Mouse (Mus musculus) neural tube, embryonic 12.5 days (tissue): Measurements from ENCODE around the gene Gnl2. TPM values are rescaled to one million over a fixed set of nuclear protein-coding genes. Genes with fewer than 3 reads are reported as not detected.

Experiments used
- ATAC-seq: fragments of 200-750 bp; cut with Nextera tagmentation; 2 replicates; pipeline ENCODE4 v1.8.0; 2017; ENCODE audit warnings: low read depth, mild to moderate bottlenecking, moderate TSS enrichment, moderate library complexity; ENCODE audit not compliant: low FRiP score
- H3K27ac ChIP-seq: fragments of 300-500 bp; sonication (generic); 2 replicates; pipeline ENCODE4 v1.5.1; 2016
- H3K27me3 ChIP-seq: fragments of 300-500 bp; sonication (generic); replicated peaks from 2 replicates; pipeline ENCODE4 v1.6.1; 2016; ENCODE audit warnings: mild to moderate bottlenecking
- H3K36me3 ChIP-seq: fragments of 300-500 bp; sonication (generic); 2 replicates; pipeline ENCODE4 v1.6.1; 2016; ENCODE audit warnings: mild to moderate bottlenecking
- H3K4me1 ChIP-seq: fragments of 300-500 bp; sonication (generic); 2 replicates; pipeline ENCODE4 v1.6.1; 2016
- H3K4me2 ChIP-seq: fragments of 300-500 bp; sonication (generic); replicated peaks from 2 replicates; pipeline ENCODE4 v1.6.1; 2016; ENCODE audit warnings: mild to moderate bottlenecking
- H3K4me3 ChIP-seq: fragments of 300-500 bp; sonication (generic); 2 replicates; pipeline ENCODE4 v1.5.1; 2016
- H3K9ac ChIP-seq: fragments of 300-500 bp; sonication (generic); 2 replicates; pipeline ENCODE4 v1.6.1; 2016; ENCODE audit warnings: mild to moderate bottlenecking
- H3K9me3 ChIP-seq: fragments of 300-500 bp; sonication (generic); 2 replicates; pipeline ENCODE4 v1.6.1; 2016; ENCODE audit warnings: mild to moderate bottlenecking
- WGBS: fragments of 180-500 bp; shearing (Covaris S2); methylation state at CpG from one replicate; pipeline ENCODE4 v1.1.7; 2016; 5-methylcytosine and 5-hydroxymethylcytosine counted together
- polyA plus RNA-seq: library from polyadenylated mRNA; unstranded; fragments of >200 nt; fragmentation: Nextera tagmentation; extraction: Ambion mirVana; gene quantifications from 2 replicates; pipeline ENCODE4 v1.2.1, GENCODE M21; 2016

Gene Gnl2
- polyA plus RNA-seq = 89.7 and 96.1 TPM in 2 replicates

DNA sequence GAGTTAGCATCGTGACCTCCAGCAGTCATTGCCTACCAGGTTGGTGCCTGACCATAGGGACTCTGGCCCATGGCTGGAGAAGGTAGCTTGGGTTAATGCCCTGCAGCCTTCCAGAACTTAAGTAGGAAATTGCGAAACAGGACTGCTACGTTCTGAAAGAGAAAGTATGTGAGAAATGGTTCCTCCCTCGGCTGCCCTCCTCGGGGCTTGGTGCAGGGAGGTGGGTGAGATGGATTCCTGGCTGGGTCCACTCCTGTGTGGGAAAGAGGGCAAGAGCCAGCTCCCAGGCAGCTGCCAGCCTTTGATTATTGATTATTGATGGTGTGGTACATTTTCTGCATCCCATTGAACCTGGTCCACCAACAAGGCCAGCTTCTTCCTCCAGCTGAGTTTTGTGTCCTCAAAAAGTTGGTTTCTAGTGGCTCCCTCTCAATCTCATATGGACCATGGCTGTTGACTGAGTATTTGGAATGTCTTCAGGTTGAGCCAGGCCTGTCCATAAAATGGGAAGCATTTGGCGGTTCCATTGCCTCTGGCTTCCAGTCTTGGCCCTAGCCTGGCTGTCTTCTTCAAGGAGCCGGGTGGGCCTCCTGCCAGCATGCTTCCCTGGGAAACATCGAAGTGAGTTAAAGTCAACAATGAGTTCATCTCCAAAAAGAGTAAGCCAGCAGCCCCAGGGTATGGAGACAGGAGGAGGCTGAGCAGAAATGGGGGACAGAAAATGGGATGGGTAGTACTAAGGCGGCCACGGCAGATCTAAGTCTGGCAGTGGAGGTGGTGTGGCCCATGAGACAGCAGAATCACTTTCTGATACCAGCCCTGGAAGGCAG lies at the start of gene Gnl2:
Gene Gnl2, plus strand, starts transcription at position 780 of the 830 bp plus-strand sequence.
- Histone ChIP-seq H3K9ac (no peak within 1 kb of the TSS), H3K27me3 (peaks cover 3% of the 10 kb centered on the region), H3K36me3 (no peaks in the 10 kb centered on the region), H3K4me3 (no peak within 1 kb of the TSS), H3K4me1 (no peaks in the 10 kb centered on the region), H3K4me2 (no peak within 1 kb of the TSS), H3K9me3 (no peaks in the 10 kb centered on the region), H3K27ac (no peak within 1 kb of the TSS)
- ATAC-seq = no peak
- 89% methylated on average over 10 of the region's 10 CpGs for WGBS

DNA sequence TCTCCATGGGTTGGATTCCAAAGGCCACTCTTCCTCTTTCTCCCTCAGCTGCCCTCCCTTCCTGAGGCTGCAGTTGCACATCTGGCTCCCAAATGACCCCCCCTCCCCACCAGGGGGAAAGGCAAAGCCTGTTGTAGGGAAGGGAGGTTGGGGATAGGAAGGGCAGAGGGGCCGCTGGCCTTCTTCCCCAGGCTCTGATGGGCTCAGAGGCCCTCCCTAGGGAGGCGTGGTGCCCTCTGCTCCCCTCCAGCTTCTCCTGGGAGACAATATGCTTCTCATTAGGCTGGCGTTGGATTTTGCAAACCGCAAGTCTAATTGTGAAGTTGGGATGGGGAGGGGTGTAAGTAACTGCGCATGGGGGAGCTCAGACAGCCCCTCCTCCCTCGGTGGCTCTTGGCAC lies 47.7 kb upstream of the Gnl2 start:
- no peaks in the 10 kb centered on the region; the same call in 1 of the 2 replicates for H3K27me3 ChIP-seq
- no peak overlapping the region for H3K4me3 ChIP-seq
- no peak overlapping the region for H3K4me2 ChIP-seq
- no peak overlapping the region for H3K9ac ChIP-seq
- no peaks in the 10 kb centered on the region for H3K9me3 ChIP-seq
- WGBS = 69% methylated on average over 6 of the region's 6 CpGs
- no peaks in the 10 kb centered on the region for H3K36me3 ChIP-seq
- no peak overlapping the region for H3K27ac ChIP-seq
- peaks cover 8% of the 10 kb centered on the region for H3K4me1 ChIP-seq
- no peak for ATAC-seq

DNA sequence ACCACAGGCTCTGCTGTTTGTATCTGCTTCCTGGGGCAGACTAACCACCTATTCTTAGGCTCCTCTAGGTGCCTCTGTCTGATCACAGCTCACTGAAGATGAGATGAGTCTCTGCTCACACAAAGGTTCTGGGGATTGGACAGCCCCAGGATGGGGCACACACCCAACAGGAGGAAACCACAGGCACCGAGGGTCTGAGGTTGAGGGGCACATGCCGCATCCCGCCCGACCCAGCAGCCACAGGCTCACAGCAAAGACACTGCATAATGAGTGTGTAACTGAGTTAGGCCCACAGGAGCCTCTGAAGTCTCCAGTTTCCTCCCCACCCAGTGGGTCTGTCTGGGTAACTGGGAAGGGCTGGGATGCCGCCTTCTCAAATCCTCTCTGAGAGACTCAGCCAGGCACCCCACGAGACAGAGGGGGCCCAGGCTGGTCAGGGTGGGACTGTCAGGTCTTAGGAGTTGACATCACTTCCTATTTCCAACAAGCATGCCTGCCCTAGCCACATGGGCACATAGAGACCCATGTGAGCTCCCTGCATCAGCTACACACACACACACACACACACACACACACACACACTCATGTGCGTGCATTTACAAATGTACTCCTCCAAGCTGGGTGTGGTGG lies 47.1 kb upstream of the Gnl2 start:
- H3K9ac ChIP-seq = no peak overlapping the region
- H3K4me1 ChIP-seq = peaks cover 8% of the 10 kb centered on the region
- no peak overlapping the region for H3K4me3 ChIP-seq
- H3K36me3 ChIP-seq = no peaks in the 10 kb centered on the region
- H3K27ac ChIP-seq = no peak overlapping the region
- no peak for ATAC-seq
- no peaks in the 10 kb centered on the region; the same call in 1 of the 2 replicates for H3K27me3 ChIP-seq
- no peak overlapping the region for H3K4me2 ChIP-seq
- no peaks in the 10 kb centered on the region for H3K9me3 ChIP-seq
- 86% methylated on average over 7 of the region's 7 CpGs for WGBS

DNA sequence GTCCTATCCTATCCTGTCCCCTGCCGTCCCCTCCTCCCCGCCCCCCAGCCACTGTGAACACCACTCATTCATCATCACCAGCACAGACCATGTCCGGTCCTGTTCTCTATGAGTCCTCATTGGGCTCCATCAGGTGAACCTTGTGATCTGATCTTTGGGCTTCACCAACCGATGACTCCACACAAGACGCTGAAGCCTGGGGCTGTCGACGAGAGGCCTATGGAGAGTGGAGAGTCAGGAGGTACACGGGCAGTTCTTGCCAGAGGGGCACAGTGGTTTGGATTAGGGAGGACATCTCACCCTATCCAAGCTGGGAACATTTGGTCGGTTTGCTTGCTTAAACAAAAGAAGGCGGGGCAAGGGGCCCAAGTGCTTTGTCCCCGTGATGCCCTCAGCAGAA lies 46.2 kb upstream of the Gnl2 start:
- Histone ChIP-seq H3K4me1 (peaks cover 5% of the 10 kb centered on the region), H3K4me3 (no peak overlapping the region), H3K27me3 (no peaks in the 10 kb centered on the region; the same call in 1 of the 2 replicates), H3K36me3 (no peaks in the 10 kb centered on the region), H3K27ac (no peak overlapping the region), H3K9ac (no peak overlapping the region), H3K4me2 (no peak overlapping the region), H3K9me3 (no peaks in the 10 kb centered on the region)
- WGBS = 74% methylated on average over 11 of the region's 11 CpGs
- no peak for ATAC-seq

DNA sequence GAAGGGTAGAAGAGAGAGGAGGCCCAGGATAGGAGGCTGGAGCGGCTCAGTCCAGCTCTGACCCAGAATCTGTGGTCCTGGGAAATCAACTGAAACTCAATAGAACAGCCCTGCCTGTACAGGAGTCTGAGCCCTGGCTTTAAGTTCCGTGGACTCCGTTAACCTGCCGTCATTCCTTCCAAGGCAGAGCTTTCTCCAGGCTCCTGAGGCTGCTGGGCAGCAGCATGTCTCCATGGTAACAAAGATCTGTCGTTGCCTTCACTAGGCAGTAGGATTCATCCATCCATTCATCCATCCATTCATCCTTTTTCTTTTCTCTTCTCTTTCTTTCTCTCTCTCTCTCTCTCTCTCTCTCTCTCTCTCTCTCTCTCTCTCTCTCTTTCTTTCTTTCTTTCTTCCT lies 45.7 kb upstream of the Gnl2 start:
- no peaks in the 10 kb centered on the region for H3K36me3 ChIP-seq
- H3K4me2 ChIP-seq = no peak overlapping the region
- no peak overlapping the region for H3K9ac ChIP-seq
- no peak overlapping the region for H3K27ac ChIP-seq
- no peaks in the 10 kb centered on the region for H3K9me3 ChIP-seq
- H3K4me1 ChIP-seq = peaks cover 3% of the 10 kb centered on the region
- no peak for ATAC-seq
- 50% methylated on average over 5 of the region's 5 CpGs for WGBS
- H3K4me3 ChIP-seq = no peak overlapping the region
- H3K27me3 ChIP-seq = no peaks in the 10 kb centered on the region; the same call in 1 of the 2 replicates

DNA sequence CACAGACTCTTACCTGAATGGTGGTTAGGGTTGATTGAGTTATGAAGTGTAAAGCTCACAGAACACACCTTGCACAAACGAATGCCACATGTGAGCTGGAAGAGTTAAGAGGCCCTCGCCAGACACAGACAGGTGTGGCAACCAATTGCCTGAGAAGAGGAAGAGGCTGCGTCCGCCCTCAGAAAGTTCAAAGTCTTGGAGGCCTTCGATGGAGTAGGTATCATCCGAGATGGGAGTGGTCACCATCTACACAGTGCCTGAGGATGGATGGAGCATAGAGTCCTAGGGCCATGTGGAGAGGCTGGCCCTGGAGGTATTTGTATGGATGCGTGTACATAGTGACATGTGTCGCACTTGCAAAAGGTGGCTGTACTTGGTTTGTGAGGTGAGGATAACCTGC lies 45.3 kb upstream of the Gnl2 start:
- Histone ChIP-seq H3K36me3 (no peaks in the 10 kb centered on the region), H3K4me2 (no peak overlapping the region), H3K27ac (no peak overlapping the region), H3K4me1 (peaks cover 3% of the 10 kb centered on the region; the same call in 1 of the 2 replicates), H3K27me3 (no peaks in the 10 kb centered on the region; the same call in 1 of the 2 replicates), H3K4me3 (no peak overlapping the region), H3K9me3 (no peaks in the 10 kb centered on the region), H3K9ac (no peak overlapping the region)
- no peak for ATAC-seq
- WGBS = 86% methylated on average over 8 of the region's 8 CpGs

DNA sequence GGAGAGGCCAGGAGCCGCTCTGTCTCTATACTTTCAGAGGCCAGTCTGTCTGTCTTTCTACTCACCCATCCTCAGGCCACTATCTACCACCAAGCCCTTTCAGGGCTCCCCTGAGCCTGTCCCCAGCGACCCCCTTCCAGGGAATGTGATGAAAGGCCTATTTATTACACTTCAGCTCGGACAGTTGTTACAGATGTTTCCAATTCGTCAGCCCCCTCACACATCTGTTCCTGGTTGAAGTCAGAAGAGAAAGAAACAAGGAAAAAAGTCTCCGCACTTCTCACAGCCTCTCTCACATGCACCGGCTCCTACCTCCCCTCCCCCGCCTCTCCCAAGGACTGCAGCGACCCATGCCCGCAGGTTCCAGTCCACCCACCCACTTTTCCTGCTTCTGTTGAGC lies 44.1 kb upstream of the Gnl2 start:
- ATAC-seq = no peak
- H3K27ac ChIP-seq = no peak overlapping the region

DNA sequence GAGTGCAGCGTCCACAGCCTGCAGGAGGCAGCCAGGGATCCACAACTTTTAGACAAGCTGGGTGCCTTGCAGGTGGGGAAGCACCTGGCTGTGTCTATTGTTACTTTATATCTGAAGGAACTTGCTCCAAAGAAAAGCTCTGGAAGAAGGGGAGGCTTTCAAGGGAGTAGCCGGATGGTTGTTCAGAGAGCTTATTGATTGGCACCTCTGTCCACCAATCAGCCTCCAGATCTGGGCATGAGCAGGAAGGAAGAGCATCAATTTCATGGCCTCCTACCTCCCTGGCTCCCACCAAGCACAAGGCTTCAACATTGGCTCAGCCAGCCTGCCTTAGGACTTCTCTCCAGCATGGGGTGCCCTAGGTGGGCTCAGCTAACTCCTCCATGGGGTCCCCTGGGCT lies 43.1 kb upstream of the Gnl2 start:
- no peak for ATAC-seq
- no peak overlapping the region for H3K27ac ChIP-seq
- no peaks in the 10 kb centered on the region; the same call in 1 of the 2 replicates for H3K27me3 ChIP-seq
- no peak overlapping the region for H3K4me3 ChIP-seq
- 80% methylated on average over 2 of the region's 2 CpGs for WGBS
- H3K36me3 ChIP-seq = no peaks in the 10 kb centered on the region
- no peaks in the 10 kb centered on the region for H3K9me3 ChIP-seq
- H3K9ac ChIP-seq = no peak overlapping the region
- H3K4me2 ChIP-seq = no peak overlapping the region
- peaks cover 3% of the 10 kb centered on the region; the same call in 1 of the 2 replicates for H3K4me1 ChIP-seq

More for the DNA sequence above, 44.1 kb upstream of the Gnl2 start:
- H3K4me3 ChIP-seq = no peak overlapping the region
- H3K4me1 ChIP-seq = peaks cover 3% of the 10 kb centered on the region; the same call in 1 of the 2 replicates
- WGBS = 60% methylated on average over 9 of the region's 9 CpGs
- no peaks in the 10 kb centered on the region for H3K36me3 ChIP-seq
- H3K27me3 ChIP-seq = no peaks in the 10 kb centered on the region; the same call in 1 of the 2 replicates
- H3K4me2 ChIP-seq = no peak overlapping the region
- no peaks in the 10 kb centered on the region for H3K9me3 ChIP-seq
- no peak overlapping the region for H3K9ac ChIP-seq

DNA sequence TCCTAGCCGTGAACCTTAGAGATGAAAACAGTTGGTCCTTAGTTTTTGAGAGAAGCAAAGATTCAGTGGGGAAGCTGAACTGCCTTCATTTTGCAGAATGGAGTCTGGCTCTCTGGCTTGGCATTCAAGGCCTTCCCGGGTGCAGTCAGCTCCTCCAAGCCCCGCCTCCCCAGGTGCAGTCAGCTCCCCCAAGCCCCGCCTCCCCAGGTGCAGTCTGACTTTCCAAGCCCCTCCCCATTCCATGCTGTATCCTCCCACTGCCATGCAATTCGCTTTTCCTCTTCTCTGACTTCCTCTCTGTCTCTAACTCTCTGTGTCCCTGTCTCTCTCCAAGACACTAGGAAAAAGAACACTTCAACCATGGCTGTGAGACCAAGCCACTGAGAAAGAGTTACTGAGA lies 38.2 kb upstream of the Gnl2 start:
- no peak for ATAC-seq
- no peaks in the 10 kb centered on the region for H3K4me1 ChIP-seq
- no peak overlapping the region for H3K4me3 ChIP-seq
- no peak overlapping the region for H3K4me2 ChIP-seq
- H3K9ac ChIP-seq = no peak overlapping the region
- H3K9me3 ChIP-seq = no peaks in the 10 kb centered on the region
- no peak overlapping the region for H3K27ac ChIP-seq
- WGBS = 35% methylated on average over 5 of the region's 5 CpGs
- no peaks in the 10 kb centered on the region for H3K36me3 ChIP-seq
- peaks cover 16% of the 10 kb centered on the region for H3K27me3 ChIP-seq

DNA sequence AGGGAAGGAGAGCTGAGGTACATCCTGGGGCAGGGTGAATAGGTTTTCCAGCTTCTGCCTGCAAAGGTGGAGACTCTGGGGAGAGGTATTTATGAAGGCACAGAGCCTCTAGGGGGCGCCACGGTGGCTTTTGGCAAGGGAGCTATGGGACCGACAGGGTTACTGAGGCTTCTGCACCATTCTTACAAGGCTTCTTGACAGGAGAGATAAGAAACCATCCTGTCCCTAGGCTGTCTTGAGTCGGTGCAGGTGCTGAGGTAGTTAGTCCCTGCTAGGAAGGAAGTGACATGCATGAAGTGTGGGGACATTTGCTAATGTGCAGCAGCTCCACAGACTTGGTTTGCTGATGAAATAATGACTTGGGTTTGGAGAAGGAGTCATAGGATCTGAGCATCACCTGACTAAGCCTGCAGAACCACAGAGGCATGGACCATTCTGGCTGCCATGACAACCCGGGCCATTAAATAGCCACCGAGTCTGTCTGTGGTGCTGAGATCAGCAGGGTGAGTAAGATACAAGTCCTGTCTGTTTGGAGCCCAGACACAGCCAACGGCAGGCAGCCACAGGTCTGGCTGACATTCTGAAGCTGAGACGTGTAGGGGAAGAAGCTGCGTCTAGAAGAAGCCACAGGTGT lies 32.4 kb upstream of the Gnl2 start:
- H3K4me1 ChIP-seq = peaks cover 10% of the 10 kb centered on the region
- peaks cover 74% of the 10 kb centered on the region for H3K27me3 ChIP-seq
- H3K36me3 ChIP-seq = no peaks in the 10 kb centered on the region
- H3K27ac ChIP-seq = no peak overlapping the region
- H3K4me2 ChIP-seq = no peak overlapping the region
- no peak overlapping the region for H3K9ac ChIP-seq
- H3K4me3 ChIP-seq = no peak overlapping the region
- H3K9me3 ChIP-seq = no peaks in the 10 kb centered on the region
- WGBS = 18% methylated on average over 9 of the region's 9 CpGs
- ATAC-seq = no peak

DNA sequence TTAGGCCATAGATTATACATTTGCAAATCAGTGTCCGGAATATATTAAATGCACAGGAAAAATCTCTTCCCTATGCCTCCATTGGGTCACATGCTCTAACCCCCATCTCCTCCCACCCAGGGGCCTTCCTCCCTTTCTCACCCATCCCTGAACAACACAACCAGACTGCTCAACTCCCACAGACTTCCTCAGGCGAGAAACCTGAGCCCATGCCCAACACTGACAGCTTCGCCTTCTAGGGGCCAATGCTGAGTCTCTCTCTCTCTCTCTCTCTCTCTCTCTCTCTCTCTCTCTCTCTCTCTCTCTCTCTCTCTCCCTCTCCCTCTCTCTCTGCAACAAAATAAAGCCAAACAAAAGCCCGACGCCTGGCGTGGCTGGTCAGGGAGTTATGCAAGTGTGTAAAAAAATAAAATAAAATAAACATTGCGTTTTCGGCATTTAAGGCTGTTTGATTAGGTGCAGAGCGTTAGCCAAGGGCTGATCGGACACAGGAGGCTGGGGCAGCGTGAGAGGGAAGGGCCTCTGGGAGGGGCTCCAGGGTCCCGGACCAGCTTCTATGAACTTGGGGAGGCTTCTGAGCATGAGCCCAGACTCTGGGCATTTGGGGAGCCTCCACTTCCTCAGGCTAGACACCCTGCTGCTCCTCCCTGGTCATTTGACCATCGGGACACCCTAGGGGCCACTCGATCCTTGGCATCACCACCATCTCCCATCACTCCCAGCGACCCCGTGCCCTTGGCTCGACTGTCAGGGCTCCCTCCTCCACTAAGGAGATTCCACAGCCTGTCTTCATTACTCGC lies 31.3 kb upstream of the Gnl2 start:
- peaks cover 16% of the 10 kb centered on the region for H3K4me1 ChIP-seq
- H3K9me3 ChIP-seq = no peaks in the 10 kb centered on the region
- H3K9ac ChIP-seq = no peak overlapping the region
- no peak overlapping the region for H3K27ac ChIP-seq
- H3K4me3 ChIP-seq = no peak overlapping the region
- no peak for ATAC-seq
- 7% methylated on average over 18 of the region's 18 CpGs for WGBS
- no peaks in the 10 kb centered on the region for H3K36me3 ChIP-seq
- no peak overlapping the region for H3K4me2 ChIP-seq
- H3K27me3 ChIP-seq = peaks cover 85% of the 10 kb centered on the region
